Mouse (Mus musculus) lung, postnatal 0 days (tissue): Measurements from ENCODE around the gene Csrp3.

Experiments used
- CTCF ChIP-seq: IDR thresholded peaks from 2 replicates; pipeline ENCODE4 v1.5.1; 2016; ENCODE audit warnings: antibody characterized with exemption, mild to moderate bottlenecking
- EP300 ChIP-seq: IDR thresholded peaks from 2 replicates; pipeline ENCODE4 v1.6.1; 2016; ENCODE audit warnings: antibody characterized with exemption, mild to moderate bottlenecking, control low read depth

- no peak for TF ChIP-seq CTCF
- no peak for TF ChIP-seq EP300
Observed at GRCm38 (mm10) chr7:48847820-48848650, at the start of gene Csrp3.
